Mouse (Mus musculus) lung, adult 2 months (tissue): ENCODE measurements around the gene Lrrn2.

Source experiments
- CTCF ChIP-seq: fragments of 200-500 bp; IDR thresholded peaks from 2 replicates; pipeline ENCODE4 v1.5.1; 2011; ENCODE audit warnings: mild to moderate bottlenecking, low read length, control low read depth; ENCODE audit not compliant: insufficient read depth
- POLR2A ChIP-seq: fragments of 200-500 bp; IDR thresholded peaks from 2 replicates; pipeline ENCODE4 v1.6.1; 2011; ENCODE audit warnings: low read depth, mild to moderate bottlenecking, control low read depth, low read length, borderline replicate concordance; ENCODE audit errors: extremely low read depth

- TF ChIP-seq POLR2A: no peak
- TF ChIP-seq CTCF: no peak
These were observed 19.6 kb downstream of the Lrrn2 start for GRCm38 (mm10) chr1:132899626-132900025.
